Mouse (Mus musculus) liver, postnatal 0 days (tissue): ENCODE data around the gene Fkbp8. TPM values are rescaled to one million over a fixed set of nuclear protein-coding genes. Genes with fewer than 3 reads are reported as not detected.
A peak's percentile ranks its signal among the peaks of the same experiment; 100 is the strongest.

ENCODE experiments used
- ATAC-seq: fragments of 200-750 bp; cut with Nextera tagmentation; 2 replicates; pipeline ENCODE4 v1.8.0; 2017; ENCODE audit warnings: mild to moderate bottlenecking, moderate library complexity
- DNase-seq: peaks from one replicate; pipeline ENCODE4 v3.0.0-alpha.2; 2016
- H3K27ac ChIP-seq: fragments of 300-500 bp; sonication (generic); 2 replicates; pipeline ENCODE4 v1.5.1; 2014; ENCODE audit warnings: antibody characterized with exemption, moderate library complexity, mild to moderate bottlenecking, low read depth
- H3K27me3 ChIP-seq: fragments of 300-500 bp; sonication (generic); 2 replicates; pipeline ENCODE4 v1.6.1; 2014; ENCODE audit warnings: low read length, control low read depth, mixed read lengths; ENCODE audit not compliant: insufficient read depth
- H3K36me3 ChIP-seq: fragments of 300-500 bp; sonication (generic); replicated peaks from 2 replicates; pipeline ENCODE4 v1.6.1; 2014; ENCODE audit warnings: mild to moderate bottlenecking, control low read depth, low read length, moderate library complexity, mixed read lengths; ENCODE audit not compliant: insufficient read depth
- H3K4me1 ChIP-seq: fragments of 300-500 bp; sonication (generic); 2 replicates; pipeline ENCODE4 v1.6.1; 2014; ENCODE audit warnings: antibody characterized with exemption, mild to moderate bottlenecking, control low read depth; ENCODE audit not compliant: insufficient read depth
- H3K4me2 ChIP-seq: fragments of 300-500 bp; sonication (generic); 2 replicates; pipeline ENCODE4 v1.6.1; 2014; ENCODE audit warnings: low read depth, mild to moderate bottlenecking, low read length, moderate library complexity, mixed read lengths
- H3K4me3 ChIP-seq: fragments of 300-500 bp; sonication (generic); 2 replicates; pipeline ENCODE4 v1.5.1; 2014; ENCODE audit warnings: low read depth, low read length
- H3K9ac ChIP-seq: fragments of 300-500 bp; sonication (generic); replicated peaks from 2 replicates; pipeline ENCODE4 v1.6.1; 2014; ENCODE audit warnings: mild to moderate bottlenecking, moderate library complexity
- H3K9me3 ChIP-seq: fragments of 300-500 bp; sonication (generic); 2 replicates; pipeline ENCODE4 v1.6.1; 2016; ENCODE audit warnings: mild to moderate bottlenecking, control low read depth, low read length, mixed read lengths
- CTCF ChIP-seq: sonication (generic); IDR thresholded peaks from 2 replicates; pipeline ENCODE4 v1.5.1; 2016; ENCODE audit warnings: antibody characterized with exemption, low read depth
- EP300 ChIP-seq: IDR thresholded peaks from 2 replicates; pipeline ENCODE4 v1.6.1; 2016; ENCODE audit warnings: antibody characterized with exemption, low read depth, mild to moderate bottlenecking
- WGBS: fragments of 180-500 bp; shearing (Covaris S2); extraction: QIAGEN DNeasy Blood & Tissue Kit; methylation state at CpG from one replicate; pipeline ENCODE4 v1.1.7; 2014; ENCODE audit not compliant: insufficient replicate concordance; 5-methylcytosine and 5-hydroxymethylcytosine counted together
- polyA plus RNA-seq: library from polyadenylated mRNA; unstranded; fragments of >200 nt; fragmentation: Nextera tagmentation; extraction: Ambion mirVana; gene quantifications from 2 replicates; pipeline ENCODE4 v1.2.1, GENCODE M21; 2015

Gene Fkbp8
- 141 TPM in 2 replicates for polyA plus RNA-seq

GRCm38 (mm10) chr8:70527512-70528181 is at the start of gene Fkbp8, which contains the start of gene Kxd1:
Gene Fkbp8 (plus strand): TSS chr8:70527724.
Gene Kxd1 (minus strand): TSS chr8:70527956.
- peak within 1 kb of the TSS; percentile 99 for H3K9ac ChIP-seq
- DNase-seq (peak; percentile 97), ATAC-seq (peak; percentile 72)
- H3K36me3 ChIP-seq = peaks cover 22% of the 10 kb centered on the region
- no peaks in the 10 kb centered on the region for H3K27me3 ChIP-seq
- TF ChIP-seq EP300 = 0 out of 2 replicates have a peak, but pooled peaks have one; percentile 27
- no peak for TF ChIP-seq CTCF
- peak within 1 kb of the TSS; percentile 97 for H3K27ac ChIP-seq
- peaks cover 37% of the 10 kb centered on the region for H3K4me1 ChIP-seq
- H3K9me3 ChIP-seq = no peaks in the 10 kb centered on the region
- WGBS = 0% methylated on average over 50 of the region's 61 CpGs
- peak within 1 kb of the TSS; percentile 64 for H3K4me2 ChIP-seq
- peak within 1 kb of the TSS; percentile 90 for H3K4me3 ChIP-seq

- whole genome bisulfite sequencing = 62% methylated on average over 3 of the region's 3 CpGs
- TF ChIP-seq CTCF = no peak
- TF ChIP-seq EP300 = no peak
- no peak overlapping the region for H3K27ac ChIP-seq
- peaks cover 51% of the 10 kb centered on the region for H3K27me3 ChIP-seq
- no peak overlapping the region for H3K9ac ChIP-seq
- no peaks in the 10 kb centered on the region for H3K36me3 ChIP-seq
- no peak overlapping the region for H3K4me2 ChIP-seq
- DNase-seq = no peak
- no peak overlapping the region for H3K4me3 ChIP-seq
- no peak for ATAC-seq
- H3K9me3 ChIP-seq = no peaks in the 10 kb centered on the region
- H3K4me1 ChIP-seq = peaks cover 10% of the 10 kb centered on the region
Observed at GRCm38 (mm10) chr8:70481908-70482307, 45.6 kb upstream of the Fkbp8 start.

- Histone ChIP-seq H3K36me3 (no peaks in the 10 kb centered on the region), H3K4me2 (no peak overlapping the region), H3K9me3 (no peaks in the 10 kb centered on the region), H3K4me1 (peaks cover 2% of the 10 kb centered on the region), H3K9ac (no peak overlapping the region), H3K27ac (no peak overlapping the region), H3K27me3 (peaks cover 62% of the 10 kb centered on the region), H3K4me3 (no peak overlapping the region)
- no peak for DNase-seq
- WGBS = 63% methylated on average over 2 of the region's 2 CpGs
- no peak for ATAC-seq
- TF ChIP-seq EP300 (no peak), CTCF (no peak)
Observed at GRCm38 (mm10) chr8:70482943-70483342, 44.6 kb upstream of the Fkbp8 start.

- Histone ChIP-seq H3K4me2 (no peak overlapping the region), H3K4me3 (no peak overlapping the region), H3K4me1 (peaks cover 18% of the 10 kb centered on the region), H3K27ac (no peak overlapping the region), H3K9ac (no peak overlapping the region), H3K27me3 (peaks cover 89% of the 10 kb centered on the region), H3K36me3 (no peaks in the 10 kb centered on the region), H3K9me3 (no peaks in the 10 kb centered on the region)
- DNase-seq (no peak), ATAC-seq (no peak)
- WGBS = 52% methylated on average over 7 of the region's 7 CpGs
- TF ChIP-seq EP300 = no peak
Observed at GRCm38 (mm10) chr8:70486191-70486681, 41.3 kb upstream of the Fkbp8 start.

GRCm38 (mm10) chr8:70486941-70487520 is 40.5 kb upstream of the Fkbp8 start, which contains the start of gene Tmem59l:
Gene Tmem59l (minus strand): TSS chr8:70487358.
- Histone ChIP-seq H3K9me3 (no peaks in the 10 kb centered on the region), H3K4me3 (peak within 1 kb of the TSS; percentile 39), H3K4me1 (peaks cover 18% of the 10 kb centered on the region), H3K4me2 (peak within 1 kb of the TSS; percentile 67), H3K9ac (no peak within 1 kb of the TSS), H3K36me3 (no peaks in the 10 kb centered on the region), H3K27ac (no peak within 1 kb of the TSS), H3K27me3 (peaks cover 92% of the 10 kb centered on the region)
- TF ChIP-seq EP300 (no peak), CTCF (no peak)
- ATAC-seq = no peak
- peak; percentile 15 for DNase-seq
- WGBS = 17% methylated on average over 33 of the region's 33 CpGs

- 2% methylated on average over 47 of the region's 55 CpGs for WGBS
- peak overlapping the region; percentile 67 for H3K4me2 ChIP-seq
- TF ChIP-seq EP300 (no peak), CTCF (no peak)
- H3K4me3 ChIP-seq = peak overlapping the region; percentile 39
- peak; percentile 39 for ATAC-seq
- peaks cover 23% of the 10 kb centered on the region for H3K4me1 ChIP-seq
- peaks cover 96% of the 10 kb centered on the region for H3K27me3 ChIP-seq
- H3K36me3 ChIP-seq = no peaks in the 10 kb centered on the region
- no peak overlapping the region for H3K27ac ChIP-seq
- no peak overlapping the region for H3K9ac ChIP-seq
- DNase-seq = no peak
- no peaks in the 10 kb centered on the region for H3K9me3 ChIP-seq
Observed at GRCm38 (mm10) chr8:70487993-70488796, 39.3 kb upstream of the Fkbp8 start.
